Mouse (Mus musculus) ES-Bruce4 (cell line): ENCODE data around the gene Cstf3.

ENCODE experiments used
- CTCF ChIP-seq: IDR thresholded peaks from one replicate; pipeline ENCODE4 v1.8.1; 2011; ENCODE audit warnings: low read depth, low read length
- EP300 ChIP-seq: IDR thresholded peaks from 2 replicates; pipeline ENCODE4 v1.6.1; 2011; ENCODE audit warnings: low read depth, low read length; ENCODE audit not compliant: insufficient read depth
- POLR2A ChIP-seq: IDR thresholded peaks from one replicate; pipeline ENCODE4 v1.8.1; 2011; ENCODE audit warnings: low read length; ENCODE audit not compliant: insufficient read depth

DNA sequence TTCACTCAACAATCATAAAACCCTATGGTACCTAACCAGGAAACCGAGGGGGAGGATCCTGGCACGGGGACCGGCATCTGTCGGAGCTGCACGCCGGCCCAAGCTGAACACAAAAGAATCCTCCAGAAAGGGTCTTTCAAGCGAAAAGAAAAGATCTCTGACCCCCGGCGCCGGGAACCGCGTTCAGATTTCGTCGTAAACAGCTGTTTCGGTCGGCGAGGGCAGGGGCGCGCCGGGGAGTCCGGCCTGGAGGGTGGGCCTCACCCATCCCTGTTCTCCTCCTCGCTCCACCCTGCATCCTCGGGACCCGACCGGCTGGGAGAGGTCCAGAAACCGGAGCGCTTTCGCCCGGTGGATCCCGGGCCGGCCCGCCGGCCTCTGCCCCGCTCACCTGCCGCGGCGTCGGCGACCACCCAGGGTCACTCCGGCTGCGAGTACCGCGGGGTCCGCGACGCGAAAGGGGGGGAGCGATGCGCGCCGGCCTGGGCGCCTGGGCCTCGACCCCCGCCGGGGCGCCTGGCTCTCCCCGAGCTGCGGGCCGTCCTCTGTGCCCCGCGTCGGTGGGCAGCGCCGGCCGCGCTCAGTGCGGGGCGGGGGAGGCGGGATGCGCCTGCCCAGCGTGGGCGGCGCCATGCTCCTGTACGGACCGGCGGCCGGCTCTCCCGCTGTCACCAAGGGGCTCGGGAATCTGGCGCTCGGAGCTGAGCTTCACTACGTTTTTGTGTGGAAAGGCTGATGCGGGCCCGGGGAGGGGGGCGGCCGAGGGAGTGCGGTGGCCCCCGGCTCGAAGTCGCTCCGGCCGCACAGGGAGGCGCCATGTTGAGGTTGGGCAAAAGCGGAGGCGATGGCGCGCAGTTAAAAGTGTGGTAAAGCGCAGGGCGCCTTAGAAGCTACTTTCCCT, 121.5 kb downstream of the Cstf3 start, which contains the start of gene Tcp11l1:
- TF ChIP-seq POLR2A (no peak), EP300 (no peak), CTCF (no peak)
